ENCODE assay signal across 8 mouse cellular contexts in genomic region chr13:59489143-59489542, GRCm38 (mm10).
DNase-seq lines count a peak whose midpoint lies in the region; ATAC-seq and TF ChIP-seq lines count a peak whose summit lies in the region.
"Had no signal": no experiment of that assay in that cellular context is flagged by ENCODE, and none has a peak within 500 bp of the region (broad histone marks: within the 10 kb centered on the region; RNA-seq: fewer than 3 reads in every experiment).

No protein-coding gene starts in this region.

- H3K9me3 ChIP-seq in intestine, postnatal 0 days (ENCODE audit: control insufficient read depth) = no peaks in the 10 kb centered on the region
- no peaks in the 10 kb centered on the region for H3K9me3 ChIP-seq in intestine, embryonic 16.5 days (ENCODE audit: control insufficient read depth, low read length)
- H3K9me3 ChIP-seq in midbrain, embryonic 16.5 days (replicated peaks; ENCODE audit: control insufficient read depth, low read length, poor library complexity, severe bottlenecking) = no peaks in the 10 kb centered on the region
- H3K9me3 ChIP-seq in midbrain, embryonic 15.5 days = no peaks in the 10 kb centered on the region
- no peaks in the 10 kb centered on the region for H3K9me3 ChIP-seq in embryonic facial prominence, embryonic 14.5 days (ENCODE audit: control insufficient read depth, low read length)
- H3K9me3 ChIP-seq: heart, embryonic 12.5 days had no signal

- H3K4me3 ChIP-seq in intestine, postnatal 0 days (ENCODE audit: low read depth, low read length) = no peak overlapping the region
- H3K4me3 ChIP-seq in intestine, embryonic 16.5 days (ENCODE audit: low read length) = no peak overlapping the region
- H3K4me3 ChIP-seq in midbrain, embryonic 16.5 days (ENCODE audit: low read depth, low read length) = no peak overlapping the region
- H3K4me3 ChIP-seq in midbrain, embryonic 15.5 days = no peak overlapping the region
- no peak overlapping the region for H3K4me3 ChIP-seq in embryonic facial prominence, embryonic 14.5 days (ENCODE audit: low read depth, low read length)
- H3K4me3 ChIP-seq: heart, embryonic 12.5 days had no signal

- H3K4me2 ChIP-seq in intestine, postnatal 0 days (replicated peaks; ENCODE audit: low read depth) = no peak overlapping the region
- no peak overlapping the region for H3K4me2 ChIP-seq in intestine, embryonic 16.5 days (ENCODE audit: low read depth, low read length)
- H3K4me2 ChIP-seq in midbrain, embryonic 16.5 days (ENCODE audit: low read length) = no peak overlapping the region
- H3K4me2 ChIP-seq in midbrain, embryonic 15.5 days = no peak overlapping the region
- no peak overlapping the region for H3K4me2 ChIP-seq in embryonic facial prominence, embryonic 14.5 days (ENCODE audit: low read depth, low read length)
- H3K4me2 ChIP-seq: heart, embryonic 12.5 days had no signal

- no peaks in the 10 kb centered on the region for H3K27me3 ChIP-seq in intestine, postnatal 0 days (replicated peaks; ENCODE audit: control insufficient read depth, insufficient read depth, low read length)
- H3K27me3 ChIP-seq in intestine, embryonic 16.5 days (replicated peaks; ENCODE audit: control insufficient read depth, insufficient read depth, low read length) = no peaks in the 10 kb centered on the region
- H3K27me3 ChIP-seq in midbrain, embryonic 16.5 days (ENCODE audit: control insufficient read depth, insufficient read depth, low read depth, low read length) = no peaks in the 10 kb centered on the region
- H3K27me3 ChIP-seq in midbrain, embryonic 15.5 days (replicated peaks) = no peaks in the 10 kb centered on the region
- H3K27me3 ChIP-seq in embryonic facial prominence, embryonic 14.5 days (replicated peaks; ENCODE audit: control insufficient read depth, insufficient read depth, low read length) = no peaks in the 10 kb centered on the region
- H3K27me3 ChIP-seq: heart, embryonic 12.5 days had no signal

- no peak for ATAC-seq in intestine, postnatal 0 days
- ATAC-seq in intestine, embryonic 16.5 days = no peak
- ATAC-seq in midbrain, embryonic 16.5 days = peak; percentile 64; the same call in 1 of the 2 replicates
- ATAC-seq in midbrain, embryonic 15.5 days (replicated peaks) = no peak; the same call in 1 of the 2 replicates
- ATAC-seq in embryonic facial prominence, embryonic 14.5 days (ENCODE audit: low read depth) = no peak

- 64% methylated on average over 2 of the region's 2 CpGs for WGBS in intestine, postnatal 0 days
- 45% methylated on average over 2 of the region's 2 CpGs for WGBS in intestine, embryonic 16.5 days
- 48% methylated on average over 2 of the region's 2 CpGs for WGBS in midbrain, embryonic 16.5 days
- 50% methylated on average over 2 of the region's 2 CpGs for WGBS in midbrain, embryonic 15.5 days
- 19% methylated on average over 2 of the region's 2 CpGs for WGBS in embryonic facial prominence, embryonic 14.5 days

- no peak overlapping the region for H3K9ac ChIP-seq in intestine, postnatal 0 days (ENCODE audit: low read depth, low read length)
- H3K9ac ChIP-seq in intestine, embryonic 16.5 days (ENCODE audit: low read depth, low read length) = no peak overlapping the region
- H3K9ac ChIP-seq in midbrain, embryonic 16.5 days (ENCODE audit: low read depth, low read length) = no peak overlapping the region
- H3K9ac ChIP-seq in midbrain, embryonic 15.5 days = no peak overlapping the region
- no peak overlapping the region for H3K9ac ChIP-seq in embryonic facial prominence, embryonic 14.5 days (ENCODE audit: low read depth, low read length)
- H3K9ac ChIP-seq: heart, embryonic 12.5 days had no signal

- H3K4me1 ChIP-seq in intestine, postnatal 0 days (replicated peaks; ENCODE audit: control insufficient read depth, insufficient read depth, low read length) = no peaks in the 10 kb centered on the region
- no peaks in the 10 kb centered on the region for H3K4me1 ChIP-seq in intestine, embryonic 16.5 days (ENCODE audit: control insufficient read depth, insufficient read depth, low read length)
- no peaks in the 10 kb centered on the region for H3K4me1 ChIP-seq in midbrain, embryonic 16.5 days (ENCODE audit: control insufficient read depth, insufficient read depth, low read length)
- H3K4me1 ChIP-seq in midbrain, embryonic 15.5 days = no peaks in the 10 kb centered on the region
- H3K4me1 ChIP-seq in embryonic facial prominence, embryonic 14.5 days (ENCODE audit: control insufficient read depth, insufficient read depth, low read length) = no peaks in the 10 kb centered on the region; the same call in 1 of the 2 replicates
- H3K4me1 ChIP-seq: heart, embryonic 12.5 days had no signal

- TF ChIP-seq CTCF in intestine, postnatal 0 days (IDR thresholded peaks at IDR 0.05; ENCODE audit: low read depth) = peak; percentile 65

- H3K27ac ChIP-seq in intestine, postnatal 0 days (ENCODE audit: low read depth, low read length) = no peak overlapping the region
- H3K27ac ChIP-seq in intestine, embryonic 16.5 days (ENCODE audit: low read length) = no peak overlapping the region
- no peak overlapping the region for H3K27ac ChIP-seq in midbrain, embryonic 16.5 days (ENCODE audit: low read length)
- no peak overlapping the region for H3K27ac ChIP-seq in midbrain, embryonic 15.5 days
- no peak overlapping the region for H3K27ac ChIP-seq in embryonic facial prominence, embryonic 14.5 days (replicated peaks; ENCODE audit: low read depth, low read length)

- DNase-seq in embryonic facial prominence, embryonic 14.5 days (ENCODE audit: low spot score) = peak; percentile 75
- peak; percentile 89 for DNase-seq in telencephalon, adult 2 months (ENCODE audit: low read depth, low spot score)
- no peak for DNase-seq in spleen, postnatal 14 days (ENCODE audit: low spot score in 2 of 2)

- no peaks in the 10 kb centered on the region for H3K36me3 ChIP-seq in intestine, postnatal 0 days (ENCODE audit: control insufficient read depth, insufficient read depth)
- no peaks in the 10 kb centered on the region for H3K36me3 ChIP-seq in intestine, embryonic 16.5 days (ENCODE audit: control insufficient read depth, insufficient read depth, low read length)
- no peaks in the 10 kb centered on the region for H3K36me3 ChIP-seq in midbrain, embryonic 16.5 days (ENCODE audit: control insufficient read depth, insufficient read depth, low read length)
- 0 out of 2 replicates have a peak, but pooled peaks cover 1% of the 10 kb centered on the region for H3K36me3 ChIP-seq in midbrain, embryonic 15.5 days (replicated peaks)
- H3K36me3 ChIP-seq in embryonic facial prominence, embryonic 14.5 days (ENCODE audit: control insufficient read depth, insufficient read depth, low read length) = peaks cover 11% of the 10 kb centered on the region; the same call in 1 of the 2 replicates

Comparison
In these comparisons a context has a peak if more than half of its experiments do, and no peak if none do; other contexts are left out.
1. DNase-seq: peak in embryonic facial prominence, embryonic 14.5 days (single experiment) and telencephalon, adult 2 months (single experiment); none in spleen, postnatal 14 days (0 of 2).